Mouse (Mus musculus) ES-E14 (cell line): ENCODE data around the gene Slc25a12.

Source experiments
- CHD2 ChIP-seq: IDR thresholded peaks from 2 replicates; pipeline ENCODE4 v1.6.1; 2014; ENCODE audit warnings: mild to moderate bottlenecking, low read depth, low read length, inconsistent platforms
- ZC3H11A ChIP-seq: IDR thresholded peaks from 2 replicates; pipeline ENCODE4 v1.6.1; 2012; ENCODE audit warnings: low read depth, mild to moderate bottlenecking, inconsistent platforms, low read length, borderline replicate concordance
- ZNF384 ChIP-seq: IDR thresholded peaks from 2 replicates; pipeline ENCODE4 v1.6.1; 2012; ENCODE audit warnings: low read depth, low read length, inconsistent platforms

DNA sequence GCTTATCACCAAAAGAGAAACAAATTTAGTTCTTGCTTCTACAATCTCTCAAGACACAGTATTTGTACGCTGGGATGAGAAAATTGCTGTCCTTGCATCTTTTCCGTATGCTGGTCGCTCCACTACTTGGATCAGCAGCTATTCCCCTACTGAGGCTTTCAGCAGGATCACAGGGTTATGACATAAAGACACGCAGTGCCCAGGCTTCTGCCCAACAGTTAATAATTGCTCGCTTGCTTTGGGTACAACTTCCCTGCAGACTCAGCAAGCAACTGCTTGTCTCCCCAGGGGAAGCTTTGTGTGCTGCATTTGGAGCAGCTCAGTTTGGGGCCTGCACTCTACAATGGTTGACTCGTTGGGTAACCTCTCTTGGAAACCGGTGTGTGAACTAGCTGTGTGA is 91.8 kb downstream of the Slc25a12 start:
- no peak for TF ChIP-seq CHD2
- TF ChIP-seq ZNF384: no peak
- no peak for TF ChIP-seq ZC3H11A
